Mouse (Mus musculus) heart, postnatal 0 days (tissue): ENCODE measurements at regions not wholly inside any gene's neighbourhood (a gene's known extent, or its start where the extent isn't known, plus 50 kb on each side); places are given as distances from the start of the nearest gene placed in this dataset.

ENCODE experiments used
- ATAC-seq: fragments of 200-750 bp; cut with Nextera tagmentation; 2 replicates; pipeline ENCODE4 v1.8.0; 2017; ENCODE audit warnings: low read depth, moderate number of reproducible peaks, moderate library complexity; ENCODE audit not compliant: insufficient read depth
- DNase-seq: peaks from one replicate; pipeline ENCODE4 v3.0.0-alpha.2; 2016; ENCODE audit warnings: low spot score
- H3K27ac ChIP-seq: fragments of 300-500 bp; sonication (generic); 2 replicates; pipeline ENCODE4 v1.5.1; 2014; ENCODE audit warnings: low read depth, mild to moderate bottlenecking
- H3K27me3 ChIP-seq: fragments of 300-500 bp; sonication (generic); 2 replicates; pipeline ENCODE4 v1.6.1; 2014; ENCODE audit warnings: low read length, mixed read lengths; ENCODE audit not compliant: control insufficient read depth, insufficient read depth
- H3K36me3 ChIP-seq: fragments of 300-500 bp; sonication (generic); replicated peaks from 2 replicates; pipeline ENCODE4 v1.6.1; 2014; ENCODE audit warnings: low read length, mixed read lengths; ENCODE audit not compliant: control insufficient read depth, insufficient read depth
- H3K4me1 ChIP-seq: fragments of 300-500 bp; sonication (generic); 2 replicates; pipeline ENCODE4 v1.6.1; 2014; ENCODE audit warnings: antibody characterized with exemption; ENCODE audit not compliant: control insufficient read depth, insufficient read depth
- H3K4me2 ChIP-seq: fragments of 300-500 bp; sonication (generic); 2 replicates; pipeline ENCODE4 v1.6.1; 2014; ENCODE audit warnings: low read depth, mild to moderate bottlenecking, low read length, moderate library complexity
- H3K4me3 ChIP-seq: fragments of 300-500 bp; sonication (generic); 2 replicates; pipeline ENCODE4 v1.5.1; 2014; ENCODE audit warnings: low read depth, low read length
- H3K9ac ChIP-seq: fragments of 300-500 bp; sonication (generic); replicated peaks from 2 replicates; pipeline ENCODE4 v1.6.1; 2014; ENCODE audit warnings: low read depth, low read length, mixed read lengths
- H3K9me3 ChIP-seq: fragments of 300-500 bp; sonication (generic); replicated peaks from 2 replicates; pipeline ENCODE4 v1.6.1; 2016; ENCODE audit warnings: low read length; ENCODE audit not compliant: control insufficient read depth
- CTCF ChIP-seq: IDR thresholded peaks from 2 replicates; pipeline ENCODE4 v1.5.1; 2016; ENCODE audit warnings: antibody characterized with exemption, control low read depth, low read depth
- EP300 ChIP-seq: IDR thresholded peaks from 2 replicates; pipeline ENCODE4 v1.6.1; 2016; ENCODE audit warnings: antibody characterized with exemption, low read depth
- WGBS: fragments of 180-500 bp; shearing (Covaris S2); extraction: QIAGEN DNeasy Blood & Tissue Kit; methylation state at CpG from one replicate; pipeline ENCODE4 v1.1.7; 2014; 5-methylcytosine and 5-hydroxymethylcytosine counted together

DNA sequence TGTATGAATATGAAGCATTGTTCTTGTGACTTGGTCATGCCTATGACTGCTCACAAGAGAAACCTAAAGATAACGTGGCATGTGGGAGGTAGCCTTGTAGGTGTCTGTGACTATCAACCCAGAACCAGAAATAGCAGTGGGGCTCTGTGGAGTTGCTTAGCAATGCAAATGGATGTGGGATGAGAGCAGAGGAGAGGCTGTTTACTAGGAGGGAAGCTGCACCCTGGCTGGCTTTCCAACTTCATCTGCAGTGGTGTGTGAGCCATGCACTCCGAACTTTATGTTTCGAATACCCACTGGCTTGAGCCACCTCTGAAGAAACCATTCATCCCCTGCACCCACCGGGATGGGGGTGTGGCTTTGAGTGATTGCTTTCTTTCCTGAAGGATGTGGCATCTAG is 160.5 kb downstream of the Rsl24d1 start:
- ATAC-seq: no peak
- Histone ChIP-seq H3K9me3 (no peaks in the 10 kb centered on the region), H3K27me3 (no peaks in the 10 kb centered on the region), H3K27ac (no peak overlapping the region), H3K4me3 (no peak overlapping the region), H3K9ac (no peak overlapping the region), H3K4me2 (no peak overlapping the region), H3K36me3 (no peaks in the 10 kb centered on the region), H3K4me1 (no peaks in the 10 kb centered on the region)
- TF ChIP-seq CTCF: no peak
- no peak for TF ChIP-seq EP300
- DNase-seq: no peak
- 69% methylated on average over 4 of the region's 4 CpGs for WGBS

DNA sequence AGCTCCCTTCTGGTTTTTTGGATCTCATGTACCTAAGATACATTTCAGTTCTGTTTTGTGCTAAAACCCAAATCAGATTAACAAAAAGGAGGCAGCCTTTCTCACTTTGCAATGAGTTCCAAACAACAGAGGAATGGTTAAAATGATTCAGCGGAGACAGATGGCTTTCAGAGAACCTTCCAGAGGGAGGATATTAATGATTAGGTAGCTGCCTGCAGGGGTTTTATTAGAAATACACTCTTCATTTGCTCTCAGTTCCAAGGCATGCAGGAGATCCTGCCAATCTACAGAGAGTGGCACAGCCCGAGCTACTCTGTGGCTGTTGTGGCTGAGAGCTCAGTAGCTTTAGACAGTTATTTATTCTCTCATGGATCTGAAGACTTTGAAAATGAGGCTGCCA is 162.4 kb downstream of the Rsl24d1 start:
- H3K9me3 ChIP-seq: no peaks in the 10 kb centered on the region
- ATAC-seq (no peak), DNase-seq (no peak)
- H3K9ac ChIP-seq: no peak overlapping the region
- H3K4me2 ChIP-seq: no peak overlapping the region
- no peak for TF ChIP-seq CTCF
- TF ChIP-seq EP300: no peak
- H3K36me3 ChIP-seq: no peaks in the 10 kb centered on the region
- H3K27ac ChIP-seq: no peak overlapping the region
- WGBS: 73% methylated on average over 2 of the region's 2 CpGs
- H3K4me3 ChIP-seq: no peak overlapping the region
- H3K27me3 ChIP-seq: no peaks in the 10 kb centered on the region
- H3K4me1 ChIP-seq: no peaks in the 10 kb centered on the region

DNA sequence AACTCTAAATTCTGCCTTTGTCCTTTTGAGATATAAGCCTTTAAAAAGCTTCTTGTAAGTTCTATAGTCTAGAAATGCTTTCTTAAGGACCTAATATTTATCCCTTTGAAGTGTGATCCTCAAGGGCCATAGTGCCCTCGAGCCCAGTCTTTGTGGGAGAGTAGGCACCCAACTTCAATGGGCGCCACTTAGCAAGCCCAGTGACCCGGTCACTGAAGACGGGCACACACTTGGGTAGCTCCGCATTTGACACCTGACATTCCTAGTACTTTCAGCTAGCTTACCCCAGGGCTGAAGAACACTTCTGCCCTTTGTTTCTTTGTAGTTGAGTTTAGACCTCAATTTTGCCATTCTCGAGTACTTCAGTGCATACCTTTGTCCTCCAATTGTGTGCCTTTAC is 182.1 kb downstream of the Rsl24d1 start:
- no peaks in the 10 kb centered on the region for H3K27me3 ChIP-seq
- DNase-seq: no peak
- no peak overlapping the region for H3K4me3 ChIP-seq
- H3K4me2 ChIP-seq: no peak overlapping the region
- no peak overlapping the region for H3K27ac ChIP-seq
- H3K9ac ChIP-seq: no peak overlapping the region
- ATAC-seq: no peak
- H3K36me3 ChIP-seq: no peaks in the 10 kb centered on the region
- no peaks in the 10 kb centered on the region for H3K4me1 ChIP-seq
- TF ChIP-seq EP300 (no peak), CTCF (no peak)
- WGBS: 77% methylated on average over 6 of the region's 6 CpGs
- no peaks in the 10 kb centered on the region for H3K9me3 ChIP-seq

DNA sequence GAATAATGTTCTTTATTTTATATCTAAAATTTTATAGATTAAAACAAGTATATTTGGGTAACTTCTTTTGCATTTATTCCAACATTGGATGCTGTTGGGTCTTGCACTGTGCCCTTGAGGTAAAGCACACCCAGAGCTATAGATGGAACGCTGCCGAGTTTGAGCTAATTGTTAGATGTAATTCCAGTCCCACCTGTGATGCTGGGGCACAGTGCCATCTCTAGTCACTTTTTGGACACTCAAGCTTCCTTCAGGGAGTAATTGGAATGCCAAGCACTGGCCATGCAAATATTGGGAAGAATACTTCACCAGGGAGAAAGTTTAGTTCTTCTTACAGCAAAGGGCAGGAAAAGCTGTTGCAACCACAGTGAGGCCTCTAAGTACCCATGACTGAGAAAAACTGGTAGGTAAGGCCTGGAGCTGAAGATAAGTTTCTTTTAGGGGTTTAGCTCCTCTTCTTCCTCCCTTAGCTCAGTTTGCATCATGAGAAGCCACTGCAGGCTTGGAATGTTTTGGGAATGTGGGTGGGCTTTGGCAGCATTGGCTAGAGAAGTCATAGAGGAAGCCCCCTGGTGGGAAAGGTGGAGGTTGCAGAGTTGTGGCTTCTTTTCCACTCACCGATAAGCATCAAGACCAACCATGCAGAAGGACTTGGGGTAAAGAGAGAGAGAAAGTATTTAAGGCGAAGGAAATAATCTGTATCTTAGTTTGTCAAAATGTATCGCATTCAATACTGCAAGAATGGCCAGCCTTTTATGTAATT is 189.1 kb downstream of the Rsl24d1 start:
- Histone ChIP-seq H3K27ac (no peak overlapping the region), H3K9me3 (no peaks in the 10 kb centered on the region)

DNA sequence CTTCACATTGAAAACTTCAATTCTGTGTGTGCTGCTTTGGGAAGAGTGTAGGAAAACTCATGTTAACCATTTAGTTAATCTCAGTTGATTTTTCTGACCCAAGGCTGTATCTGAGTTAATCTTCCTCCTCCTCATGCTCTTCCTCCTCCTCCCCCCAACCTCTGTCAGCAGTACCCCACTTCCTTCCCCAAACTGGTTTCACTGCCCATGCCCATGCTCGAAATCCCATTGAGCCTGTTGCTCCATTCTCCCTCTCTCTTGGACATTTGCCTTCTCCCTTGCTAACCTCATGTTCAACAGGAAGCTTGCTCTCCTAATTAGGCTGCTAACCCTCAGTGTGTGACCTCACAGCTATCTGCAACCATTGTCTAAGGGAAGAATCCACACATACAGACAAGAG is 203.8 kb downstream of the Rsl24d1 start:
- 39% methylated on average over 1 of the region's 1 CpGs for WGBS
- H3K4me3 ChIP-seq: no peak overlapping the region
- H3K4me1 ChIP-seq: no peaks in the 10 kb centered on the region
- ATAC-seq (no peak), DNase-seq (no peak)
- no peak for TF ChIP-seq CTCF
- no peak for TF ChIP-seq EP300
- H3K9me3 ChIP-seq: no peaks in the 10 kb centered on the region
- no peaks in the 10 kb centered on the region for H3K36me3 ChIP-seq
- no peak overlapping the region for H3K9ac ChIP-seq
- no peaks in the 10 kb centered on the region for H3K27me3 ChIP-seq
- H3K4me2 ChIP-seq: no peak overlapping the region
- H3K27ac ChIP-seq: no peak overlapping the region

More for the DNA sequence above, 189.1 kb downstream of the Rsl24d1 start:
- no peak overlapping the region for H3K4me2 ChIP-seq
- H3K9ac ChIP-seq: no peak overlapping the region
- H3K4me3 ChIP-seq: no peak overlapping the region
- DNase-seq: no peak
- H3K4me1 ChIP-seq: no peaks in the 10 kb centered on the region
- no peaks in the 10 kb centered on the region for H3K27me3 ChIP-seq
- no peak for TF ChIP-seq EP300
- no peak for TF ChIP-seq CTCF
- no peaks in the 10 kb centered on the region for H3K36me3 ChIP-seq
- WGBS: 87% methylated on average over 5 of the region's 5 CpGs
- no peak for ATAC-seq

DNA sequence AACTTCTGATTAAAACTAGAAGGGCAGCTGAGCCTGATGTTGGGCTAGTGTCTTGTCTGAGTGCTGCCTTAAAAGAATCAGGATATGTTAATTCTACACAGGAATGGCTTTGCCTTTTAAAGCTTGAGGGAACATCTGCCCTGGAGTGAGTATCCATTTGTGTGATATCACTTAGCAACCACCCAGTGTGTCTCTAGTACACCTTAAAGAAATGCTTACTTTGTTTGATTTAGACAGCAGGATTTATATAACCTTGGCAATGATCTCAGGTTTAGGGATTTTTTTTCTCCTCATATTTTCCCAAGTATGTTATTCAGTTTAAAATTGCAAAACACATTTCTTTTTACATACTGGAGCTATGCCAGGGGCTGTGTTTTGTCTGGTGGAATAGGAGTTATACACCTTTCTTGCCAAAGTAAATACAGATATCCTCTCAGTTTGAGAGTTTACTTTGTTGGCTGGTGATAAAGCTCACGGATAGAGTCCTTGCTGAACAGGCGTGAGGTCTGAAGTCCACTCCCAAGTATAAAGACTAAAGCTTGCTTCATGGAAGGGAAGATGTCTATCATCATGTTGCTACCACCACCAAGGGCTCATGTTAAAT is 206.6 kb downstream of the Rsl24d1 start:
- Histone ChIP-seq H3K27me3 (no peaks in the 10 kb centered on the region), H3K27ac (no peak overlapping the region), H3K4me3 (no peak overlapping the region), H3K4me2 (no peak overlapping the region), H3K36me3 (no peaks in the 10 kb centered on the region), H3K4me1 (no peaks in the 10 kb centered on the region), H3K9me3 (no peaks in the 10 kb centered on the region), H3K9ac (no peak overlapping the region)
- no peak for TF ChIP-seq EP300
- no peak for TF ChIP-seq CTCF
- WGBS: 37% methylated on average over 2 of the region's 2 CpGs
- ATAC-seq (no peak), DNase-seq (peak; percentile 25)
